Mouse (Mus musculus): Measurements from ENCODE around the gene Ephx4.

Ephx4 gene

GRCm38 (mm10) chr5:107434001-107434400 is 31.5 kb downstream of the Ephx4 start:
- DNase-seq (ENCODE audit: inconsistent ontology term): no peak

- DNase-seq (ENCODE audit: inconsistent ontology term): no peak
Measured at GRCm38 (mm10) chr5:107436185-107436584, 33.6 kb downstream of the Ephx4 start.

GRCm38 (mm10) chr5:107436587-107437209 is 34.2 kb downstream of the Ephx4 start:
- no peak for DNase-seq (ENCODE audit: inconsistent ontology term)

- peak; percentile 97 for DNase-seq (ENCODE audit: inconsistent ontology term)
Measured at GRCm38 (mm10) chr5:107437464-107438281, 35.1 kb downstream of the Ephx4 start, which contains the start of gene Btbd8. Gene Btbd8, plus strand, starts transcription at chr5:107437997.

GRCm38 (mm10) chr5:107438353-107438752 is 35.8 kb downstream of the Ephx4 start:
- DNase-seq (ENCODE audit: inconsistent ontology term): no peak

DNA sequence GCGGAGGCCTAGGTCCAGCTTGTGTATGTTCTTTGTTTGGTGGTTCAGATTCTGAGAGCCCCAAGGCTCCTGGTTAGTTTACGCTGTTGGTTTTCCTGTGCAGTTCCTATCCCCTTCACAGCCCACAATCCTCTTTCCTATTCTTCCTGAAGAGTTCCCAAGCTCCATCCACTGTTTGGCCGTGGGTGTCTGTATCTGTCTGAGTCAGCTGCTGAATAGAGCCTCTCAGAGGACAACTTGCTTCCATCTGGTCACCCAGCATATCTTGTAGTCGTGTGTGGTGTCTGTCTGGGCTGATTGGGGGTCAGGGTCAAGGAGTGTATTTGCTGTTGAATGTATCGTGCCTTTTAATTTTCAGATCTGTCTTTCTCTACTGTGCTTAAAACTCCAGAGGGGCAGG is 39.3 kb downstream of the Ephx4 start:
- DNase-seq (ENCODE audit: inconsistent ontology term): no peak

- DNase-seq (ENCODE audit: inconsistent ontology term): no peak
Measured at GRCm38 (mm10) chr5:107444251-107444650, 41.7 kb downstream of the Ephx4 start.

GRCm38 (mm10) chr5:107447977-107448376 is 45.4 kb downstream of the Ephx4 start:
- DNase-seq (ENCODE audit: inconsistent ontology term): no peak

DNA sequence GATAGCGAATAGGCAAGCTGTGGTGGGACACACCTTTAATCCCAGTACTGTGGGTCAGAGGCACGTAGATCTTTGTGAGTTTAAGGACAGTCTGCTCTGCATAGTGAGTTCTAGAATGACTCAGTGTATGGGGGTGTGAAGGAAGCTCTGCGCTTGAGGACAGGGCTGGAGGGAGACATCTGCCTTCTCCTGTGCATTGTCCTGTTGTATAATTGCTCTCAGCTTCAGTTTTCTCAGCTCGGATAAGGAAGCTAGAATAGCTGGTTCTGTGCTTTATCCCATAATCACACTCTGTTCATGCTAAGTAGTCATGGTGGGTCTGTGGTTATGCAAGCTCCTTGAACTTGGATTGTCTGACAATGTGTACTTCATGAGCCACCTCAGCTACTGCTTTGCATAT is 46.2 kb downstream of the Ephx4 start:
- DNase-seq (ENCODE audit: inconsistent ontology term): no peak

GRCm38 (mm10) chr5:107449620-107450019 is 47.1 kb downstream of the Ephx4 start:
- DNase-seq (ENCODE audit: inconsistent ontology term): no peak

GRCm38 (mm10) chr5:107450299-107450698 is 47.8 kb downstream of the Ephx4 start:
- DNase-seq (ENCODE audit: inconsistent ontology term): no peak

GRCm38 (mm10) chr5:107462147-107463076 is 59.9 kb downstream of the Ephx4 start:
- DNase-seq (ENCODE audit: inconsistent ontology term): no peak

GRCm38 (mm10) chr5:107466501-107466900 is 64.0 kb downstream of the Ephx4 start:
- DNase-seq (ENCODE audit: inconsistent ontology term): no peak

DNA sequence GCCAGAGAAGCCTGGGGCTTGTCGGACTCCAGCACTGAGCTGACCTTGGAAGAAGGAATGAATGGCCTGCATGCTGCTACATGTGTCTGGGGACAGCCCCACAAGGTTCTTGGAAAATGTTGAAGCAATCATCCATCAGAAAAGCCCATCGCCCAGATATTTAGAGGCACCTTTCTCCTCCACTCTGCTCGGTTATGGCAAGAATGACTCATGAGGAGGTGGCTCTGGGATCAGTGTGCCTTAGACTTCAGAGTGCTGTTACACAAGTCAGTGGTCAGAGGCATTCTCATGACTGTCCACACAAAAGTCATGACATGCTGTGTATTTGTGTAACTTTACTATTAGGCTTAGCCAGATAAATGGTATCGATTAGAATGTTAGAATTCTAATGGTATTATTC is 64.6 kb downstream of the Ephx4 start:
- DNase-seq (ENCODE audit: inconsistent ontology term): peak; percentile 80

GRCm38 (mm10) chr5:107470600-107471329 is 68.2 kb downstream of the Ephx4 start:
- no peak for DNase-seq (ENCODE audit: inconsistent ontology term)

All from Muller cell, postnatal 12 days (primary cell).